Mouse (Mus musculus) urinary bladder, postnatal 25 days (tissue): ENCODE results near the gene Lrrc8c.

Source experiments
- DNase-seq: peaks from one replicate; pipeline ENCODE4 v3.0.0; 2022; ENCODE audit warnings: low spot score

The Lrrc8c gene

DNA sequence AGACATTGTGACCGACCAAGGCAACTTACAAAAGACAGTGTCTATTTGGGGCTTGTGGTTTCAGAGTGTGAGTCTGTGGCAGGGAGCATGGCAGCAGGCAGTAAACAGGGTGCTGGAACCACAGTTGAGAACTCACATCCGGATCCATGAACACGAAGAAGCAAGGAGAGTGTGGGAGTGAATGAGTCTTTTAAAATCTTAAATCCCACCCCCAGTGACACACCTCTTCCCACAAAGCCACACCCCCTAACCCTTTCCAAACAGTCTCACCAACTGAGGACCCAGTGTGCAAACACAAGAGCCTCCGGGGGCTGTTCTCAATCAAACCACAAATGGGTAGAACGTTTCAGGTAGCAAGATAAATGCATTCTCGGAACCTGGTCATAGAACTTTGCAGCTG, 37.1 kb downstream of the Lrrc8c start:
- DNase-seq, result no peak

DNA sequence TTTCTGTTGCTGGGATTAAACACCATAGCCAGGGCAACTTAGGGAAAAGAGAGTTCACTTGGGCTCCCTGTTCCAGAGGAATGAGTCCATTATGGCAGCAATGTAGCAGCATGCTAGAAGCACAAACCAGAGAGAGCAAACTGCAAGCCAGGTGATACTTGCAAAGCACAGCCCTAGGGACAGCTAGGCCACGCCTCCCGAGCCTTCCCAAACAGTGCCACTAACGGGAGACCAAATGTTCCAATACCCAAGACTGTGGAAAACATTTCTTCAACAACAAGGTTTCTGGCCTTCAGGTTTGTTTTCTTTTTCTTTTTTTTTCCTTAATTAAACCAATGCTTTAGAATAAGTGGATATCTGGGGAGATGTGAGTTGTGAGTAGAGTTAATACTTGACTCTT, 38.2 kb downstream of the Lrrc8c start:
- DNase-seq, result no peak

DNA sequence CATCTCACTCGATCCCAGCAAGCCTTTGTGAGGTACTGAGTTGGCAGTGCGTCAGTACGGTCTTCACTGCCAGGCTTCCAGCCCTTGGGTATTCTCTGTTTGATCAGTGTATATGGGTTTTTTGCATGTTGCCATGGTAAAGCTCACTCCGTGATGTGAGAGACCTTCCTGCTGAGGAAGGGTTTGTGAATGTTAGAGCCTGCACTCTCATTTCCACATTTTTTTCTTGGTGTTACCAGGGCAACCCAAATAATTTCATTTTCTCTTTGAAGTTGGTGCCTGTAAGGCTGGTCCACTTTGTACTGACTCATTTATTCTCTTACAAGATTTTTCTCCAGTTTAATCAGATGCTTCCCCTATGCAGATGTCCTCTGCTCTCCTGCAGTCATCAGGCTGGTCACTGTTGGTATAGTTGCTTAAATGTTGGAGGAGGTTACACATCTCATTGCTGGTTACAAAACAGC, 38.6 kb downstream of the Lrrc8c start:
- DNase-seq, result no peak

GRCm38 (mm10) chr5:105558517-105558916, 39.3 kb downstream of the Lrrc8c start:
- DNase-seq, result no peak

DNA sequence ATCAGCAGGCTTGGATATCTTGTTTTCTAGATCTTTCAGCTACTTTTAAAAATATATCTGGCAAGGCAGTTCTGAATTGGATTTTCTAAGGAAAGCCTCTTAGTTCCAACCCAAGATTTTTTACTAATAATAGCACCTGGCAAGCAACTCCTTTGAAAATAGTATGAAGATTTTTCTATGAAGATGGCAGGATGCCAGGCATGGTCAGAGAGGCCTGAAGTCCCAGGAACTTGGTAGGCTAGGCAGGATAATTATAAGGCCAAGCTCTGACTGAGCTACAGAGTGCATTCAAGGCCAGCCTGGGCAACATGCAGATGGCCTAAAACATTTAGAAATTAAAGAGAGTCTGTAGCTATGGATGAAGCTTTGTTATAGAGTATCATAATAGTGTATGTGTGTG, 42.7 kb downstream of the Lrrc8c start:
- DNase-seq, result no peak

DNA sequence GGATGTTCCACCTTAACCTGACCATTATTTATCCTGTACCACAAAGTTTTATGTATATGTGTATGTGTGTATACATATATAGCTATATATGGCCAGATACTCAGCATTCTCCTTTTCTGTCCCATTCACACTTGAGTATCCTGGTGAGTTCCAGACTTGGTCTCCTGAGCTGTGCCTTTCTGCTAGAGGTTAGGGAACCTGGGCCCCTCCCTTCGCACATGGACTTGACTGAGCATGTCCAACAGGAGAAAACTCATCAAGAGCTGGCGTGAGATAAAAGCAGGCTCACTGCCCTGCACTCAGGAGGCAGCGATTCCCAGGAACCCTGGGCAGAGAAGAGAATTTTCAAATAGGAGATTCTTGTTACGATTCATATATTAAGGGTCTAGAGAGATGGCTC, 45.6 kb downstream of the Lrrc8c start:
- no peak for DNase-seq

- no peak for DNase-seq
These were observed 46.6 kb downstream of the Lrrc8c start for GRCm38 (mm10) chr5:105565824-105566223.

- DNase-seq, result no peak
These were observed 47.7 kb downstream of the Lrrc8c start for GRCm38 (mm10) chr5:105566852-105567412.

GRCm38 (mm10) chr5:105568043-105568747, 49.0 kb downstream of the Lrrc8c start:
- DNase-seq, result no peak

DNA sequence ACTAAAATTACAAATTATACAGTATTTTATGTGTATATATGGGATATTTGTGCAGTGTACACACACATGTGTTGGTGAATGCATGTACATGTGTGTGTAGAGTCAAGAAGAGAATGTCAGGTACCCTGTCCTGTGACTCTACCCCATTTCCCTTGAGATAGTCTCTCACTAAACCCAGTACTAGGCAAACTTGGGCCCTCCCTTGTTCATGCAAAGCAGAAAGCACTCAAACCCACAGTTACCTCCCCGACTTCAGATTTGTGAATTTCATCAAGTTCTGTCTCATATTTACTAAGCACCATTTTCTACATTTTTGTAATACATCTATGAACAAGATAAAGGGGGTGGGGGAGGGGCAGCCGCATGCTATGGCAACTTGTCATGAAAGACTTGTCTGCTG, 50.0 kb downstream of the Lrrc8c start:
- DNase-seq, result no peak

GRCm38 (mm10) chr5:105572160-105572692, 53.0 kb downstream of the Lrrc8c start:
- no peak for DNase-seq

DNA sequence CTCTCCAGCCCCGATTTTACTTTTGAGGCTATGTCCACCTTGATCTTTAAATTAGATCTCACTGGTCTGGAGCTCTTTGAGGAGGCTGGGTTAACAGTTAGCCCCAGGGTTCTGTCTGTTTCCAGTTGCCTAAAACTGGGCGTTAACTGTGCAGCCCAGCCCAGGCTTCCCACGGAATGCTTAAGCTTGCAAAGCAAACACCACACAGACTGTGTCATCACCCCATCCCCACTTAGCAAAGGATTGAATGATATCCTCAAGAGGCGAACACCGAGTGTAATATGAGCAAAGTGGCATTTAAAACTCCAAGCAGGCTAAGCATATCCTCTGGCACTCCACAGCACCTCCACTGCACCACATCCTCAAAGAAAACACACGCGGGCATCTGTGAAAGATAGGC, 53.7 kb downstream of the Lrrc8c start:
- DNase-seq, result no peak

- DNase-seq, result no peak
These were observed 55.6 kb downstream of the Lrrc8c start for GRCm38 (mm10) chr5:105574835-105575234.

DNA sequence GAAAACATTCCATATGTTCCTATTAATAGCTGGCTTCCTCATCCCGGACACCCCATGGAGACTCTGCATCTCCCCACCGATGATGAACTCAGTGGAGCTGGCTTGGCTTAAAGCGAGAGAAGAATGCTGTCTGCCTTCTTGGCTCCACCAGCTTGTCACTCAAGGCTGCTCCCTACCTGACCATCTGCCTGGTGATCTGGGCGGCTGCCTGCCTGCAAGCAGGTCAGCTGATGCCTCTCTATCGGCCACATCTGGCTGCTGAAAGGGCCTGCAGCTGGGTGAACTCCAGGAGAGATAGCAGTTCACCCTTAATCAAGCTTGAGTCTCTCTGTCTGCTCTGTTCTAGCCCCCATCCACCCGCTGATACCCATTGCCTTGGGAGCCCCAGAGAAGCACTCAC, 56.7 kb downstream of the Lrrc8c start:
- DNase-seq, result no peak

DNA sequence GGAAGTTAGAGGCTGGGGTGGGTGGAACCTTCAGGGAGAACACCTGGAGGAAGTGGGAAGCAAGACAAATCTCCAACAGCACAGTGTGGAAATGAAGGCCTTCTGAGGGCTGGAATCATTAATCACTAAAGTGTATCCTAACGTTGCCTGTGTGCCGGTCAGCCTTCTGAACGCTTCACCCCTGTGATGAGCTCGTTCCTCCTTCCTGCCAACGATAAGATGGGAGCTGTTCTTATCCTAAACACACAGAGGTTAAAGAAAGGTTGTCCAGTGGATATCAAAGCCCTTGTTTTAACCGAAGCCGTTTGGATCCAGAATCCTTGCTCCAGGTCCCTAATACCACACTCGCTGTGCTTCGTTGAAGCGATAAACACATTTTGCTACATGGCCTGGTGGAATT, 61.7 kb downstream of the Lrrc8c start:
- DNase-seq, result no peak

DNA sequence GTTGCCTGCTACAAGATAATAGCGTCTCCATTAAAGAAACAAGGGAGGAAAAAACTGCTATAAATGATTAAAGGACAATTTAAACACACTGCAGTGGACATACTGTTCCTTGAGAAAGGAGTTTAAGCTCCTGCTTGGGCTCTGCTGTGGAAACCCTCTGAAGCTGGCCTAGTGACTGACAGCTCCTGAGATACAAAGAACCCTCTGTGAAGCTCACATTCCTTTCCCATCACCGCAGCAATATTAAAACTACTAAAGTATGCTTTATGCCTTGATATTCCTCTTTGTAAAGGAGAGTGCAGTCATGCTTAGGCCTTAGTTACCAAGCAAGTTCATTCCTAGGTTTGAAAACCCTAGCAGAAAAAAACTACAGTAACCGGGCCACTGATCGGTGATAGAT, 66.7 kb downstream of the Lrrc8c start:
- no peak for DNase-seq

- DNase-seq, result no peak
These were observed 67.5 kb downstream of the Lrrc8c start for GRCm38 (mm10) chr5:105586655-105587054.

DNA sequence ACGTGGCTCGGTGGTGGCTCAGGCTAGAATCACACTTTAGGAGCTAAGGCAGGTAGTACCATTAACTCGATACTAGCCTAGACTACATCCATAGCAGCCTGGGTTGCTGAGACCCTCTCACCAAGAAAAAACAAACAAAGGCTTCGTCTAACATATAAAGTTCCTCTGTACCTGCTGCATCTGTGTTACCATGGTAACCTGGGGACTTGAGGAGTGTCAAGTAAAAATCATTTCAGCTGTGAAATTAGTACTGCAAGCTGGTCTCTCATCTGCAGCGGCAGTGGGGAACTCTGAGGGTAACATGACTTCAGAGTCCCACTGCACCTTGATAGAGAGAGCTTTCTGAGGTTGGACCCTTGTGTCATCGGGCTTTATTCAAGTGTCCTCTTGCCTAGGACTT, 68.3 kb downstream of the Lrrc8c start:
- no peak for DNase-seq

- DNase-seq, result no peak
These were observed 69.5 kb downstream of the Lrrc8c start for GRCm38 (mm10) chr5:105588683-105589082.

DNA sequence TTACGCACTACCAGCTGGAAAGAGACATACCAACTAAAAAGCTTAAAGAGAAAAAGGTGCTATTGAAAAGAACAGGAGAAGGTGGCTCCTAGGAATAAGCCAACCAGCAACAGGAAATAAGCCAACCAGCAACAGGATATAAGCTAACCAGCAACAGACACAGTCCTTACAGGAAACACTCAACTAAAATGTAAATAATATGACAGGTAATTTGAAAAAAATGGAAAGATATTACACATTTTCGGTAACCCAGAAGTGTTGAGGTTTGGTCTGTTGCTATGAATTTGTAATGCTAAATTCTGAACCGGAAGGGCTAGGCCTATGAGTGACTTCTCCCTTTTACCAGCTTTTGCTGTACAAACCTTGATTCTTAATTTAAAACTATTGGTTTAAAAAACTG, 69.9 kb downstream of the Lrrc8c start:
- no peak for DNase-seq

GRCm38 (mm10) chr5:105592396-105592795, 73.2 kb downstream of the Lrrc8c start:
- DNase-seq, result no peak

GRCm38 (mm10) chr5:105593630-105594029, 74.4 kb downstream of the Lrrc8c start:
- no peak for DNase-seq

DNA sequence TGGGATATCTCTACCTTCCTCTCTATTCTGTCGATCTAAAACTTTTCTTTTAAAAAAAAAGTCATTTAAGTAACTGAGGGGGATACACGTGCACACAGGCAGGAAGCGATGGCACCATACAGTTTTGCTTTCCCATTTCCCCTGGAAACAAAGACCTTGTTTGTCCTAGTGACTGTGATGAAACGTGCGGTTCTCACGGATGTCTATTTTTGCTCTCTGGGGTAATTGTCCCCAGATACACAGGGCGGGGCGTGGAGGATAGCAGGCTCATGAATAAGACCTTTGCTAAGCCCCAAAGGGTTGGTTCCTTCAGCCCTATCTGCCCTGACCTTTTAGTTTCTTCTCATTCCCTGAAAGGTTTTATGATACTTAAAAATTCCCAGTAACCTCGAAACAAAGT, 79.7 kb downstream of the Lrrc8c start:
- no peak for DNase-seq

DNA sequence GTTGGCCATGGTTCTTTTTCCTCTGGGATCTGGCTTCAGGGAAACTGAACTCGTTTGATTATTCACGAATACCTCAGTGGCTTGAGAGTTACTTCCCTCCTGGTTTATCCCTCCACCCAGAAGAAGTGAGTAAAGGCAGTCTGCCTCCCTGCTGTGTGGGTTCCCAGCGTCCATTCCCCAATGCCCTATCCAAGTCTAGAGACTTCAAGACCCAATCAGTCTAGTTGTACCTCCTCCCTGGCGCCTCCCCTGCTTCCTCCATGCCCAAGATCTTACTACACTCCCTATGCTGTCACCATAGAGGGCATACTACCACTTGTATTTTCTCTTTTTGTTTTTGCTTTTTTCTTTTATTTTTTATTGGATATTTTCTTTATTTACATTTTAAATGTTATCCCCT, 80.1 kb downstream of the Lrrc8c start:
- no peak for DNase-seq
